Mouse (Mus musculus): ENCODE measurements around the gene Dync1h1. TPM values are rescaled to one million over a fixed set of nuclear protein-coding genes. Genes with fewer than 3 reads are reported as not detected.
"Not testable (repeated sequence)": the region's sequence is repeated elsewhere in the genome, so short reads cannot be mapped to it uniquely, and the experiment has no call there.

Gene Dync1h1
- polyA plus RNA-seq, 1 experiment: 83.5 TPM

- Histone ChIP-seq H3K27me3 (ENCODE audit: control insufficient read depth, insufficient read depth, insufficient read length) (no peaks in the 10 kb centered on the region), H3K36me3 (ENCODE audit: control insufficient read depth, insufficient read depth) (peaks cover 85% of the 10 kb centered on the region), H3K79me3 (ENCODE audit: low read depth) (peaks cover 18% of the 10 kb centered on the region), H3ac (ENCODE audit: control insufficient read depth, insufficient read length, low read depth) (no peak overlapping the region), H3K79me2 (ENCODE audit: control insufficient read depth, insufficient read depth) (peaks cover 37% of the 10 kb centered on the region), H3K4me3 (ENCODE audit: insufficient read depth, poor library complexity, severe bottlenecking) (no peak overlapping the region)
- no peak for TF ChIP-seq MYOG (IDR thresholded peaks at IDR 0.05; ENCODE audit: control insufficient read depth, extremely low read depth, insufficient read length)
Measured at GRCm38 (mm10) chr12:110689919-110690643, 88.8 kb downstream of the Dync1h1 start.

DNA sequence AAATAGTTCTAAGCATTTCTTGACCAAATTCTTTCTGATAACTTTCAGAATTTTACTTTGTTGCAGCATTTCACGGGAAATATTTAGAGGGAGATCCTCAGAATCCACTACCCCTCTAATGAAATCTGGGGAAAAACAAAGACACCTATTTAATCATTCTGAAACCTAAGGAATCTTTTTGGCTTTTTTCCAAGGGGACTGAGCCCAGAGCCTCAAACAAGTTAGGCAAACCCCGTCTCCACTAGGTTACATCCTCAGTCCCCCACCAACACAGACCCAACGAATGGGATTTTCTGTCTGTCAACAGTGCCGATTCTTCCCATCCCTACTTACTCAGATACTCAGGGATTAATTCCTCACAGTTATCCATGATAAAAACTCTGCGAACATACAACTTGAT, 92.1 kb downstream of the Dync1h1 start:
- peaks cover 25% of the 10 kb centered on the region for H3K79me3 ChIP-seq (ENCODE audit: low read depth)
- peaks cover 48% of the 10 kb centered on the region for H3K79me2 ChIP-seq (ENCODE audit: control insufficient read depth, insufficient read depth)
- H3K36me3 ChIP-seq (ENCODE audit: control insufficient read depth, insufficient read depth): peaks cover 66% of the 10 kb centered on the region
- H3K27me3 ChIP-seq (ENCODE audit: control insufficient read depth, insufficient read depth, insufficient read length); H3K4me3 ChIP-seq (ENCODE audit: insufficient read depth, poor library complexity, severe bottlenecking); H3ac ChIP-seq (ENCODE audit: control insufficient read depth, insufficient read length, low read depth): not testable (repeated sequence)

GRCm38 (mm10) chr12:110695676-110696171, 94.5 kb downstream of the Dync1h1 start:
- H3K79me2 ChIP-seq (ENCODE audit: control insufficient read depth, insufficient read depth): peaks cover 48% of the 10 kb centered on the region
- no peak for TF ChIP-seq MYOD1 (IDR thresholded peaks at IDR 0.05; ENCODE audit: control insufficient read depth, insufficient read length, low read depth)
- peak overlapping the region; percentile 97 for H3K4me3 ChIP-seq (ENCODE audit: insufficient read depth, poor library complexity, severe bottlenecking)

GRCm38 (mm10) chr12:110696173-110696974, 95.1 kb downstream of the Dync1h1 start:
- peaks cover 25% of the 10 kb centered on the region for H3K79me3 ChIP-seq (ENCODE audit: low read depth)
- peaks cover 48% of the 10 kb centered on the region for H3K79me2 ChIP-seq (ENCODE audit: control insufficient read depth, insufficient read depth)
- peaks cover 39% of the 10 kb centered on the region for H3K36me3 ChIP-seq (ENCODE audit: control insufficient read depth, insufficient read depth)
- H3ac ChIP-seq (ENCODE audit: control insufficient read depth, insufficient read length, low read depth): peak overlapping the region; percentile 92
- peak overlapping the region; percentile 97 for H3K4me3 ChIP-seq (ENCODE audit: insufficient read depth, poor library complexity, severe bottlenecking)
- no peaks in the 10 kb centered on the region for H3K27me3 ChIP-seq (ENCODE audit: control insufficient read depth, insufficient read depth, insufficient read length)
- TF ChIP-seq MYOG (IDR thresholded peaks at IDR 0.05; ENCODE audit: control insufficient read depth, extremely low read depth, insufficient read length): no peak
- TF ChIP-seq MAX (IDR thresholded peaks at IDR 0.05): peak; percentile 60

More at GRCm38 (mm10) chr12:110695676-110696171, 94.5 kb downstream of the Dync1h1 start:
- peak overlapping the region; percentile 92 for H3ac ChIP-seq (ENCODE audit: control insufficient read depth, insufficient read length, low read depth)
- H3K36me3 ChIP-seq (ENCODE audit: control insufficient read depth, insufficient read depth): peaks cover 42% of the 10 kb centered on the region
- H3K27me3 ChIP-seq (ENCODE audit: control insufficient read depth, insufficient read depth, insufficient read length): no peaks in the 10 kb centered on the region
- H3K79me3 ChIP-seq (ENCODE audit: low read depth): peaks cover 25% of the 10 kb centered on the region

DNA sequence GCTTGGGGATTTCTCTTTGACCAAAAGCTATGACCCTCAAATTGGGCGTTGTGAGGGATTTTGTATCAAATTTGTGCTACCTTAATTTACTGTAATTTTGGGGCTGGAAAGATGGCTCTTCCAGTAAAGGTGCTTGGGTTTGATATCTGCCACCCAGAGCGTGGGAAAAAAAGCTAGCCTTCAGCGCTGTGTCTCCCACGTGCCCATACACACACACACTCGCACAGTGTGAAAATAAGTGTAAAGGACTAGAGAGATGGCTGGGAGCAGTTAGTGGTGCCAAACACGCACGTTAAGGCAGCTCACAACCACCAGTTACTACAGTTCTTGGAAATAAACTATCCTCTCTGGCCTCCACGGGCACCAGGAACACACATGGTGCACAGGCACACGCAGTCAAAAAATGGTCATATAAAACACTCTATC, 95.7 kb downstream of the Dync1h1 start:
- TF ChIP-seq MYOG (IDR thresholded peaks at IDR 0.05; ENCODE audit: control insufficient read depth, extremely low read depth, insufficient read length) (no peak), USF1 (IDR thresholded peaks at IDR 0.05; ENCODE audit: low read depth) (no peak), MAX (IDR thresholded peaks at IDR 0.05) (no peak), FOSL1 (IDR thresholded peaks at IDR 0.05; ENCODE audit: insufficient read depth, low read length, poor library complexity, severe bottlenecking) (no peak), CTCF (IDR thresholded peaks at IDR 0.05; ENCODE audit: control insufficient read depth, insufficient read depth, insufficient read length) (no peak), CEBPB (IDR thresholded peaks at IDR 0.05; ENCODE audit: low read depth) (no peak), MYOD1 (IDR thresholded peaks at IDR 0.05; ENCODE audit: control insufficient read depth, insufficient read length, low read depth) (no peak)
- peaks cover 42% of the 10 kb centered on the region for H3K79me2 ChIP-seq (ENCODE audit: control insufficient read depth, insufficient read depth)
- H3K27me3 ChIP-seq (ENCODE audit: control insufficient read depth, insufficient read depth, insufficient read length): no peaks in the 10 kb centered on the region
- peak overlapping the region; percentile 70 for H3ac ChIP-seq (ENCODE audit: control insufficient read depth, insufficient read length, low read depth)
- H3K4me3 ChIP-seq (ENCODE audit: insufficient read depth, poor library complexity, severe bottlenecking): peak overlapping the region; percentile 49
- peaks cover 33% of the 10 kb centered on the region for H3K36me3 ChIP-seq (ENCODE audit: control insufficient read depth, insufficient read depth)
- H3K79me3 ChIP-seq (ENCODE audit: low read depth): peaks cover 25% of the 10 kb centered on the region

- peaks cover 30% of the 10 kb centered on the region for H3K36me3 ChIP-seq (ENCODE audit: control insufficient read depth, insufficient read depth)
- peaks cover 25% of the 10 kb centered on the region for H3K79me3 ChIP-seq (ENCODE audit: low read depth)
- peaks cover 37% of the 10 kb centered on the region for H3K79me2 ChIP-seq (ENCODE audit: control insufficient read depth, insufficient read depth)
- no peak overlapping the region for H3ac ChIP-seq (ENCODE audit: control insufficient read depth, insufficient read length, low read depth)
- TF ChIP-seq MYOG (IDR thresholded peaks at IDR 0.05; ENCODE audit: control insufficient read depth, extremely low read depth, insufficient read length) (no peak), USF1 (IDR thresholded peaks at IDR 0.05; ENCODE audit: low read depth) (no peak), MYOD1 (IDR thresholded peaks at IDR 0.05; ENCODE audit: control insufficient read depth, insufficient read length, low read depth) (no peak), CEBPB (IDR thresholded peaks at IDR 0.05; ENCODE audit: low read depth) (no peak), CTCF (IDR thresholded peaks at IDR 0.05; ENCODE audit: control insufficient read depth, insufficient read depth, insufficient read length) (no peak), FOSL1 (IDR thresholded peaks at IDR 0.05; ENCODE audit: insufficient read depth, low read length, poor library complexity, severe bottlenecking) (no peak), MAX (IDR thresholded peaks at IDR 0.05) (no peak)
- no peaks in the 10 kb centered on the region for H3K27me3 ChIP-seq (ENCODE audit: control insufficient read depth, insufficient read depth, insufficient read length)
- H3K4me3 ChIP-seq (ENCODE audit: insufficient read depth, poor library complexity, severe bottlenecking): no peak overlapping the region
Measured at GRCm38 (mm10) chr12:110697457-110697856, 96.2 kb downstream of the Dync1h1 start.
